Mouse (Mus musculus): ENCODE measurements around the gene Mfap2.

Gene Mfap2

GRCm38 (mm10) chr4:141010118-141010517 is at the start of gene Mfap2:
TSS of gene Mfap2 (plus strand) at chr4:141010418.
- DNase-seq (ENCODE audit: low spot score in 2 of 2): no peak

DNA sequence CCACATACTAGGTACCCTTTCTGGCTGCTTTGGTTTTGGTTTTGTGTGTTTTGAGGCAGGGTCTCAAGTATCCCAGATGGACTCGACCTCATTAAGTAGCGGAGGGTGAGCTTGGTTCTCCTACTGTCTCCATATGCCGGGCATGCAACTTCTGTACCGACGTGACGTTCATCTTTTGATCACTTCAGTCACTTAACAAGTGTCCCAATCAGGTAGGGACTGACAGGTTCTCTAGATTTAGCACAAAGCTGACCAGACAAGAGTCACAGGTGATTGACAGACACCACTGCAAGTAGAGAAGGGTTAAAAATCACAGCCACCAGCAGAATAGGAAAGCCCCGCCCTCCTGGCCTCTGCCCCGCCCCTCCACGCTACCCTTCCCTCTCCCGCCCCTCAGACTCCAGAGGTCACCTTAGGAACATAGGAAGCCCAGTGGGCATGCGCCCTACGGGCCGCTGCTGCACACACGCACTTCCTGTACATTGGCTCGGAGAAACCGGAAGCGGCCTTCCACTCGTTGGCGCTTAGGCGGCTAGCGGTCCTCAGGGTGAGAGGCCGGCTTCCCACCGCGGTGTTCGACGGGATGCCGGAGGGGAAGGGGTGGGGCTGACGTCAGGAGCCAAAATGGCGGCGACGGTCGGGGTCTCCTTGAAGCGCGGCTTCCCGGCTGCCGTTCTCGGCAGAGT is 49.3 kb upstream of the Mfap2 start, which contains the start of gene Sdhb:
Gene Sdhb (plus strand): TSS at position 423 of the 686 bp plus-strand sequence.
- peak; percentile 91 to 95 for DNase-seq (ENCODE audit: low spot score in 2 of 2)

GRCm38 (mm10) chr4:140961467-140962206 is 48.6 kb upstream of the Mfap2 start:
- DNase-seq (ENCODE audit: low spot score in 2 of 2): no peak

- no peak for DNase-seq (ENCODE audit: low spot score in 2 of 2)
Observed at GRCm38 (mm10) chr4:140962207-140962909, 47.9 kb upstream of the Mfap2 start.

GRCm38 (mm10) chr4:140962950-140963349 is 47.3 kb upstream of the Mfap2 start:
- no peak for DNase-seq (ENCODE audit: low spot score in 2 of 2)

DNA sequence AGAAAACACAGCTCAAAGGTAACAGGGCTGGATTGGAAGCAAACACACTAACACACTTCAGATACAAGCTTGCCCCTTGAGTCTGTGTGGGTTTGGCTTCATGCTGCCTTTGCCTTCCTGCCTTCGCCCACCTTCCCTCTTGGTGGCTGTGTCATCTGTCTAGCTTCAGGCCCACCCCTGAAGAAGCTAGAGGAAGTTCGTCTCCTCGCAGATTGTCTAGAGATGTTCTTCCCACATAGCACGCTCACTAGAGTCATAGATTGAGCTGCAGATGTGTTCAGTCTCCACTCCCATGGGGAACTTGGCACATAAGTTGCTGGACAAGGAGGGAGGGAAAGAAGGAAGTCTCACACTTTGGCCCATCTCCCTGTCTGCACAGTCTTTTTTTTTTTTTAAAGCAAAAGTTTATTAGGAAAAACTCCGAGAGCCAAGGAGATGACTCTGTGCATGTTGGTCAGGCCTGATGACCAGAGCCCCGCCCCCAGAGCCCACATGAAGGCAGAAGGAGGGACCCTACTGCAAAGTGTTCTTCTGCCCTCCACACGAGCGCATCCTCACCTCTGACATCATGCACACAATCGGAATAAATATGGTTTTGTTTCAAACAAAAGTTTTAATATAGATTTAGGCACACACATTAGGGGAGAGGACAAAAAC is 46.1 kb upstream of the Mfap2 start:
- DNase-seq (ENCODE audit: low spot score in 2 of 2): no peak

- peak; percentile 56 to 76 for DNase-seq (ENCODE audit: low spot score in 2 of 2)
Observed at GRCm38 (mm10) chr4:140964620-140965019, 45.6 kb upstream of the Mfap2 start.

GRCm38 (mm10) chr4:140967386-140968159 is 42.6 kb upstream of the Mfap2 start:
- DNase-seq (ENCODE audit: low spot score in 2 of 2): no peak

DNA sequence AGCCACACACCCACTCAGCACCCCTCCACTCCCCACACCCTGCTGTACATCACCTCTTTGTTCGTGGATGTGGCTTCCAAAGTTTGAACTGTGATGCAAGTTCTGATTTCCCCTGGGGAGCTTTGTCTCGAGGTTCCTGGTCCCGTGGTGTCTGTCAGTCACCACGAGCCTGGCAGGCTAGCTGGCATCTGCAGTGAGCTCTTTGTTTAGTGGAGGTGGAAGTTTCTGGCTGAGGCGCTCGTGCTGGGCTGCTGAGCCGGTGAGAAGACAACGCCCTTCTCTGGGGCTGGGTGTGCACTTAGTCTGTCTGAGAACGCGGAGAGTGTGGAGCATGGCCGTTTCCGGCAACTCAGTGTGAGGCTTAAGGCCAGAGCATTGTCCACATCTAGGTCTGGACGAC is 38.5 kb upstream of the Mfap2 start:
- DNase-seq (ENCODE audit: low spot score in 2 of 2): no peak

DNA sequence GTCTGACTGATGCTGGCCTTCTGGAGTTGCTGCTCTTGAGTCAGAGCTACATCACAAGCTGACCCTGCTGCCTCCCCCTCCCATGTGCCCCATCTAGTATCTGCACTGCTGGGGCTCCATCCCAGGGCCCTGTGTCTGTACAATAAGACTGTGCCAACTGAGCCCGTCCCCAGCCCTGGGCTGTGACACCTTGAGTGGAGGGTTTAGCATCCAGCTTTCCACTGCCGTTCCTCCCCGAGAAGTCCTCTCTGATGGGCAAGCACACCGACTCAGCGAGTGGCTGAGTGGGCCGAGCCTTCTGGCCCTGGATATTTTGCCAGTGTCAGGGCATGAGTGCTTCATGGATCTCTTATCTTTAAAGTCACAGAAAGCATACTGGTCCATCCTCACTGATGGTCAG is 35.8 kb upstream of the Mfap2 start:
- DNase-seq (ENCODE audit: low spot score in 2 of 2): no peak

GRCm38 (mm10) chr4:140975356-140975755 is 34.9 kb upstream of the Mfap2 start:
- no peak for DNase-seq (ENCODE audit: low spot score in 2 of 2)

GRCm38 (mm10) chr4:140977278-140977677 is 32.9 kb upstream of the Mfap2 start:
- DNase-seq (ENCODE audit: low spot score in 2 of 2): no peak

GRCm38 (mm10) chr4:140977886-140978692 is 32.1 kb upstream of the Mfap2 start:
- no peak for DNase-seq (ENCODE audit: low spot score in 2 of 2)

GRCm38 (mm10) chr4:140981605-140982004 is 28.6 kb upstream of the Mfap2 start:
- no peak for DNase-seq (ENCODE audit: low spot score in 2 of 2)

GRCm38 (mm10) chr4:140982808-140983207 is 27.4 kb upstream of the Mfap2 start:
- DNase-seq (ENCODE audit: low spot score in 2 of 2): no peak

GRCm38 (mm10) chr4:140983442-140983841 is 26.8 kb upstream of the Mfap2 start:
- peak; percentile 32 to 49 for DNase-seq (ENCODE audit: low spot score in 2 of 2)

- DNase-seq (ENCODE audit: low spot score in 2 of 2): no peak
Observed at GRCm38 (mm10) chr4:140984544-140984943, 25.7 kb upstream of the Mfap2 start.

DNA sequence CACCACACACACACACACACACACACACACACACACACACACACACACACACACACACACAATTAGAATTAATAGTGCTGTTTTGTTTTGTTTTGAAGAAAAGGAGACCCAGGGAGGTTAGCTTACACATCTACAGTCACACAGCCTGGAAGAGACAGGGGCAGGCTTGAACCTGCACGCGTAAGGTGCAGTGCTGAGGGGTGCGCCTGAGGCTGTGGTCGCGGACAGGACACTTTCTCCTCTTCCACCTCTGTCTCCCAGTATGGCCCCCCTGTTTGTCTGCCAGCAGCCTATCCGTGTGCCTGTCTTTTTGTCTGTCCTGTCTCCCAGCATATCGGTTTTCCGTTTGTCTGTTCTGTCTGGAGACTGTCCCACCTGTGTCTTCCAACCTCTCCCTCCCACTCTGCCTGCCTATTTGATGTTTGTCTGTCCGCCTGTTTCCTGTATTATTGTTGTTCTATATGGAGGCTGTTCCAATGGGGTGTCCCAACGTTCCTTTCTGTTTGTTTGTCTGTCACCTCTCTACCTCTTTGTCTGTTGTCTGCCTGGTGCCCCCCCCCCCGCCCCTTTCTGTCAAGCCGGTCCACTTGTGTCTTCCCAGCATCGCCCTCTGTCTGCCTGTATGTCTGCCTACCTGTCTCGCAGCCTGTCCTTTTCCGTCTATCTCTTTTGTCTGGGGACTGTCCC is 24.1 kb upstream of the Mfap2 start:
- DNase-seq (ENCODE audit: low spot score in 2 of 2): no peak

GRCm38 (mm10) chr4:140986711-140987395 is 23.4 kb upstream of the Mfap2 start, which contains the start of gene Atp13a2:
TSS of gene Atp13a2 (plus strand) at chr4:140986873.
- DNase-seq (ENCODE audit: low spot score in 2 of 2): peak; percentile 79 to 85

Data from thymus, postnatal 10 days (tissue).